Comparison of ENCODE assay signal across 11 mouse cellular contexts in the genomic region with DNA sequence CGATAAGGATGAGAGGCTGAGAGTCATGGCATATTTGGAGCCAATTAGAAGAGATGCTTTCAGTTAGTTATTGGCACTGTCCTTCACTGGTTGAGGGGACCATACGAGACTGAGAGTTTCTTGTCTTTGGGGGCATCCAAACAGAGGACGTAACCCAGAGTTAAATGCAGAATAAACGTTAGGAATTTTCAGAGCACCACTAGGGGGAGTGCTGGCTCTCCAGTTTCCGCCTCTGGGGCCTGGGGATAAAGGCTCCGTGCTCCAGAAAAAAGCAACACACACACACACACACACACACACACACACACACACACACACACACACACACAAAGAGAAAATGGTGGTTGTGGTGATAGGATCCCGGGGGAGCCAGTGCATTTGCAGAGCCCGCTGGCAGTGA.
DNase-seq lines count a peak whose midpoint lies in the region; ATAC-seq and TF ChIP-seq lines count a peak whose summit lies in the region.
"Had no signal": no experiment of that assay in that cellular context is flagged by ENCODE, and none has a peak within 500 bp of the region (broad histone marks: within the 10 kb centered on the region; RNA-seq: fewer than 3 reads in every experiment).

No protein-coding gene starts in this region.

- no peaks in the 10 kb centered on the region for H3K27me3 ChIP-seq in forebrain, embryonic 14.5 days (replicated peaks; ENCODE audit: control insufficient read depth, insufficient read depth, low read length)
- H3K27me3 ChIP-seq in forebrain, embryonic 16.5 days (replicated peaks; ENCODE audit: control insufficient read depth, insufficient read depth, low read length) = no peaks in the 10 kb centered on the region
- H3K27me3 ChIP-seq: embryonic facial prominence, embryonic 12.5 days; liver, embryonic 13.5 days had no signal

- no peak overlapping the region for H3K9ac ChIP-seq in forebrain, embryonic 14.5 days (ENCODE audit: low read length)
- H3K9ac ChIP-seq in forebrain, embryonic 16.5 days (replicated peaks; ENCODE audit: low read depth, low read length) = no peak overlapping the region
- H3K9ac ChIP-seq: embryonic facial prominence, embryonic 12.5 days; forebrain, embryonic 12.5 days; liver, embryonic 13.5 days had no signal

- no peaks in the 10 kb centered on the region for H3K9me3 ChIP-seq in forebrain, embryonic 14.5 days (replicated peaks; ENCODE audit: control insufficient read depth, low read length)
- H3K9me3 ChIP-seq in forebrain, embryonic 16.5 days (ENCODE audit: control insufficient read depth, low read length) = no peaks in the 10 kb centered on the region
- H3K9me3 ChIP-seq: embryonic facial prominence, embryonic 12.5 days; forebrain, embryonic 12.5 days; liver, embryonic 13.5 days had no signal

- H3K36me3 ChIP-seq in forebrain, embryonic 14.5 days (ENCODE audit: control insufficient read depth, insufficient read depth, low read length) = no peaks in the 10 kb centered on the region
- H3K36me3 ChIP-seq in forebrain, embryonic 16.5 days (ENCODE audit: control insufficient read depth, insufficient read depth) = no peaks in the 10 kb centered on the region
- H3K36me3 ChIP-seq: embryonic facial prominence, embryonic 12.5 days; forebrain, embryonic 12.5 days; liver, embryonic 13.5 days had no signal

- no peak overlapping the region for H3K27ac ChIP-seq in forebrain, embryonic 14.5 days (ENCODE audit: low read depth, low read length)
- H3K27ac ChIP-seq in forebrain, embryonic 16.5 days (ENCODE audit: low read length) = no peak overlapping the region
- peak overlapping the region; percentile 51; the same call in 1 of the 2 replicates for H3K27ac ChIP-seq in layer of hippocampus, adult 2 months
- H3K27ac ChIP-seq: embryonic facial prominence, embryonic 12.5 days; forebrain, embryonic 12.5 days; liver, embryonic 13.5 days had no signal

- WGBS in forebrain, embryonic 14.5 days = 68% methylated on average over 8 of the region's 8 CpGs
- 65% methylated on average over 8 of the region's 8 CpGs for WGBS in forebrain, embryonic 16.5 days

- peak; percentile 61 for TF ChIP-seq CTCF in layer of hippocampus, adult 2 months (conservative IDR thresholded peaks at IDR 0.05)

- peak; percentile 25 for DNase-seq in forebrain, embryonic 14.5 days (ENCODE audit: low spot score)
- peak in 1 of 2 experiments; percentile 36 for DNase-seq in layer of hippocampus, adult 2 months (ENCODE audit: low spot score in 2 of 2)
- no peak for DNase-seq in layer of hippocampus, adult 8-10 months (ENCODE audit: low spot score in 2 of 2)
- DNase-seq in right cerebral cortex, postnatal 14 days = peak; percentile 25
- DNase-seq in right cerebral cortex, adult 2 months (ENCODE audit: low spot score in 2 of 2) = no peak
- no peak for DNase-seq in thymus, postnatal 14 days
- DNase-seq in gastrocnemius, postnatal 36 days = no peak
- DNase-seq: liver, embryonic 13.5 days had no signal

- intact Hi-C loops in gastrocnemius, postnatal 36 days (cut with DNase I) = no loop called here

- ATAC-seq in forebrain, embryonic 14.5 days = no peak
- ATAC-seq in forebrain, embryonic 16.5 days = no peak

- H3K4me2 ChIP-seq in forebrain, embryonic 14.5 days (ENCODE audit: low read length) = no peak overlapping the region
- no peak overlapping the region for H3K4me2 ChIP-seq in forebrain, embryonic 16.5 days (ENCODE audit: low read length)
- H3K4me2 ChIP-seq: embryonic facial prominence, embryonic 12.5 days; forebrain, embryonic 12.5 days; liver, embryonic 13.5 days had no signal

- no peaks in the 10 kb centered on the region for H3K4me1 ChIP-seq in forebrain, embryonic 14.5 days (ENCODE audit: control insufficient read depth, insufficient read depth, low read length)
- peaks cover 4% of the 10 kb centered on the region; the same call in 1 of the 2 replicates for H3K4me1 ChIP-seq in forebrain, embryonic 16.5 days (replicated peaks; ENCODE audit: control insufficient read depth, insufficient read depth, low read length)
- H3K4me1 ChIP-seq: liver, embryonic 13.5 days had no signal

- H3K4me3 ChIP-seq in forebrain, embryonic 14.5 days (ENCODE audit: low read depth, low read length) = no peak overlapping the region
- H3K4me3 ChIP-seq in forebrain, embryonic 16.5 days (replicated peaks; ENCODE audit: low read length) = no peak overlapping the region
- H3K4me3 ChIP-seq in layer of hippocampus, adult 2 months = no peak overlapping the region
- H3K4me3 ChIP-seq: embryonic facial prominence, embryonic 12.5 days; forebrain, embryonic 12.5 days; liver, embryonic 13.5 days had no signal

Comparison
In these comparisons a context has a peak if more than half of its experiments do, and no peak if none do; other contexts are left out.
1. DNase-seq: peak in forebrain, embryonic 14.5 days (single experiment) and right cerebral cortex, postnatal 14 days (single experiment); none in layer of hippocampus, adult 8-10 months (0 of 2), right cerebral cortex, adult 2 months (0 of 2), thymus, postnatal 14 days (single experiment) and gastrocnemius, postnatal 36 days (0 of 2).